Mouse (Mus musculus) myocyte (in vitro differentiated cells): ENCODE data around the gene Msi2. TPM values are rescaled to one million over a fixed set of nuclear protein-coding genes. Genes with fewer than 3 reads are reported as not detected.

ENCODE experiments used
- H3K27me3 ChIP-seq: one replicate; pipeline ENCODE4 v1.6.1; 2011; ENCODE audit not compliant: control insufficient read depth, insufficient read depth, insufficient read length
- H3K36me3 ChIP-seq: one replicate; pipeline ENCODE4 v1.6.1; 2011; ENCODE audit not compliant: control insufficient read depth, insufficient read depth
- H3K4me2 ChIP-seq: one replicate; pipeline ENCODE4 v1.6.1; 2011; ENCODE audit warnings: low read depth, control low read depth
- H3K4me3 ChIP-seq: one replicate; pipeline ENCODE4 v1.5.1; 2011; ENCODE audit warnings: mild to moderate bottlenecking, control low read depth, moderate library complexity
- H3K79me2 ChIP-seq: one replicate; pipeline ENCODE4 v1.6.1; 2011; ENCODE audit not compliant: control insufficient read depth, insufficient read depth
- H3ac ChIP-seq: one replicate; pipeline ENCODE4 v1.6.1; 2011; ENCODE audit not compliant: control insufficient read depth, insufficient read length
- CEBPB ChIP-seq: IDR thresholded peaks from 2 replicates; pipeline ENCODE4 v1.6.1; 2011; ENCODE audit warnings: mild to moderate bottlenecking, moderate library complexity; ENCODE audit not compliant: poor library complexity, insufficient read depth, severe bottlenecking
- E2F4 ChIP-seq: IDR thresholded peaks from one replicate; pipeline ENCODE4 v1.6.1; 2011; ENCODE audit warnings: mild to moderate bottlenecking, control low read depth, moderate library complexity; ENCODE audit not compliant: insufficient read depth
- MAX ChIP-seq: IDR thresholded peaks from one replicate; pipeline ENCODE4 v1.6.1; 2011; ENCODE audit warnings: low read depth, mild to moderate bottlenecking, control low read depth
- MYOD1 ChIP-seq, 3 experiments: IDR thresholded peaks; one replicate each; pipeline ENCODE4 v1.6.1; 2011; ENCODE audit warnings: control low read depth in 2 of 3, low read depth in 2 of 3, mild to moderate bottlenecking in 2 of 3, moderate library complexity in 1 of 3; ENCODE audit not compliant: insufficient read length in 2 of 3, control insufficient read depth in 1 of 3
- MYOG ChIP-seq, 3 experiments: IDR thresholded peaks; one replicate each; pipeline ENCODE4 v1.6.1; 2011; ENCODE audit warnings: control low read depth in 2 of 3, low read depth in 2 of 3, mild to moderate bottlenecking in 2 of 3; ENCODE audit not compliant: insufficient read length in 2 of 3, control insufficient read depth in 1 of 3, insufficient read depth in 1 of 3
- POLR2A ChIP-seq: IDR thresholded peaks from one replicate; pipeline ENCODE4 v1.6.1; 2011; ENCODE audit warnings: low read depth, mild to moderate bottlenecking, control low read depth, moderate library complexity; ENCODE audit not compliant: insufficient read length
- POLR2AphosphoS2 ChIP-seq: IDR thresholded peaks from one replicate; pipeline ENCODE4 v1.6.1; 2011; ENCODE audit warnings: low read depth, control low read depth; ENCODE audit not compliant: insufficient read length
- REST ChIP-seq: IDR thresholded peaks from one replicate; pipeline ENCODE4 v1.6.1; 2011; ENCODE audit warnings: mild to moderate bottlenecking, control low read depth, moderate library complexity; ENCODE audit not compliant: insufficient read depth, insufficient read length
- SRF ChIP-seq: IDR thresholded peaks from one replicate; pipeline ENCODE4 v1.6.1; 2011; ENCODE audit warnings: low read depth; ENCODE audit not compliant: control insufficient read depth, insufficient read length
- TCF12 ChIP-seq: IDR thresholded peaks from one replicate; pipeline ENCODE4 v1.6.1; 2011; ENCODE audit warnings: mild to moderate bottlenecking, control low read depth; ENCODE audit not compliant: poor library complexity, insufficient read depth, severe bottlenecking
- TCF3 ChIP-seq: IDR thresholded peaks from one replicate; pipeline ENCODE4 v1.6.1; 2011; ENCODE audit warnings: low read depth, control low read depth; ENCODE audit not compliant: insufficient read length
- USF1 ChIP-seq: IDR thresholded peaks from one replicate; pipeline ENCODE4 v1.6.1; 2011; ENCODE audit warnings: low read depth, mild to moderate bottlenecking, control low read depth, moderate library complexity
- polyA plus RNA-seq: library from polyadenylated mRNA; unstranded; fragments of >200 nt; fragmentation: generic; extraction: Trizol; gene quantifications from one replicate; pipeline ENCODE4 v1.2.1, GENCODE M21; 2012; ENCODE audit warnings: missing spikeins

Msi2 gene
- polyA plus RNA-seq, 1 experiment, result 37.9 TPM

DNA sequence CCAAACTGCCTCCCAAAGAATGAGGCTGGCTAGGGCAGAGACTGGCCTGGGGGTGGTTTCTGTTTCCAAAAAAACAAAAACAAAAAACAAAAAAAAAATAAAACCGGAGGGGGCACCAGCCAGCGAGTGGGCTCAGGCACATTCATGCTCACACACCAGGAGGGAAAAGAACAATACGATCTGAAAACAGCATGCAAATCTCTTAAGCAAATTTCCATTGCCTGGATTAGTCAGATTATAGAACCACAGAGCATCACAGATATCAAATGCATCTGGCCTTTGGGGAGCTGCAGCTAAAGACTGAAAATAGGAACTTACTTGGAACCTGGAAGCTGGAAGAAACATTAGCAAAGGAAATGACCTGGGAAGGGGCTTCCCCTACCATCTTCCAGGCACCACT lies 370.3 kb downstream of the Msi2 start:
- Histone ChIP-seq H3K4me2 (no peak overlapping the region), H3K79me2 (no peaks in the 10 kb centered on the region), H3ac (no peak overlapping the region), H3K27me3 (no peaks in the 10 kb centered on the region), H3K36me3 (peaks cover 9% of the 10 kb centered on the region), H3K4me3 (no peak overlapping the region)
- TF ChIP-seq REST (no peak), MYOG (IDR thresholded peaks at IDR 0.05; ENCODE audit: control insufficient read depth in 1 of 3, insufficient read depth in 1 of 3, insufficient read length in 2 of 3, low read depth in 2 of 3) (no peak), TCF3 (no peak), E2F4 (no peak), CEBPB (no peak)

GRCm38 (mm10) chr11:88346066-88346465 lies 372.2 kb downstream of the Msi2 start:
- Histone ChIP-seq H3K36me3 (peaks cover 13% of the 10 kb centered on the region), H3K27me3 (no peaks in the 10 kb centered on the region), H3ac (no peak overlapping the region), H3K4me3 (no peak overlapping the region), H3K79me2 (no peaks in the 10 kb centered on the region), H3K4me2 (no peak overlapping the region)
- TF ChIP-seq REST (no peak), MAX (no peak), USF1 (no peak)

DNA sequence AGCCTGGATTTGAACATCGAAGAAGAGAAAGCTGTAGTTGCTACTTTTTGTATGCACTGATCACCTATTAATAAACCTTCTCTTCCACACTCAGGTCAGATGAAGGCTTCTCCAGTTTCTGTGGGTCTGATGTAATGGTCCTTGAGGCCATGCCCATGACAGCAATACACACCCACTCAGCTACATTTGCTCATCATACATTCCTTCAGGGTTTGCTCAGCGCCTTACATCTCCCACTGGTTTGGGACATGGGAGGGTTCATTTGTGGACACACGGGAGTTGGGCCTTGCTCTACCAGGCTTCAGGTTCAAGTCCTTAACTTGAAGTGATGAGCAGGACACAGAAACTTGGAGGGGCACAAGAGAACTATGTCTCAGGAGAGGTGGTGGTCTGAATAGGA lies 380.4 kb downstream of the Msi2 start:
- no peaks in the 10 kb centered on the region for H3K27me3 ChIP-seq
- H3K36me3 ChIP-seq, result peaks cover 6% of the 10 kb centered on the region
- H3K4me2 ChIP-seq, result no peak overlapping the region
- no peak overlapping the region for H3ac ChIP-seq
- no peak overlapping the region for H3K4me3 ChIP-seq
- TF ChIP-seq REST (no peak), TCF3 (no peak), CEBPB (no peak), SRF (no peak), POLR2AphosphoS2 (no peak), TCF12 (no peak), USF1 (no peak), MYOG (IDR thresholded peaks at IDR 0.05; ENCODE audit: control insufficient read depth in 1 of 3, insufficient read depth in 1 of 3, insufficient read length in 2 of 3, low read depth in 2 of 3) (no peak), POLR2A (no peak), E2F4 (no peak)
- no peaks in the 10 kb centered on the region for H3K79me2 ChIP-seq

DNA sequence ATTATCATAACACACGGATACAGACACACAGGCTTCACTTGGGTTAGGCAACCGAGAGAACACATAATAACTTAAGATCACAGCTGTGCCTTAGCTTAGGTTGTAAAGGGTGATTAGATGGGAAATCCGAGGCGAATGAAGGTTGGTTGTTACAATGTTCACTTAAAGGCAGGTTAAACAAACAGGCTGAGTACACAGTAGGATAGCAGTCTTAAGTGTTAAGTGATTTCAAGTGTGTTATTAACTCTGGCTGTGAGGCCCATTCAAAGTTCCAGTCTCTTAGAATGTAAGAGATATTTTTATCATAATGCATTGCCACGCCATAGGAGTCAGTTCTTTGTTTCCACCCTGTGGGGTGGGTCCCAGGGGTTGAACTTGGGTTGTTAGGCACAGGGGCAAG lies 383.4 kb downstream of the Msi2 start:
- no peaks in the 10 kb centered on the region for H3K36me3 ChIP-seq
- H3ac ChIP-seq, result no peak overlapping the region
- no peak overlapping the region for H3K4me3 ChIP-seq
- no peak overlapping the region for H3K4me2 ChIP-seq
- H3K27me3 ChIP-seq, result no peaks in the 10 kb centered on the region
- TF ChIP-seq MYOD1 (IDR thresholded peaks at IDR 0.05; ENCODE audit: control insufficient read depth in 1 of 3, insufficient read length in 2 of 3, low read depth in 2 of 3) (no peak), TCF3 (no peak), MYOG (IDR thresholded peaks at IDR 0.05; ENCODE audit: control insufficient read depth in 1 of 3, insufficient read depth in 1 of 3, insufficient read length in 2 of 3, low read depth in 2 of 3) (no peak), REST (no peak), MAX (no peak), POLR2A (no peak), USF1 (no peak), SRF (no peak), TCF12 (no peak)
- no peaks in the 10 kb centered on the region for H3K79me2 ChIP-seq

GRCm38 (mm10) chr11:88332309-88332934 lies 385.9 kb downstream of the Msi2 start:
- H3K4me3 ChIP-seq, result no peak overlapping the region
- TF ChIP-seq POLR2AphosphoS2 (no peak), MAX (no peak), TCF12 (no peak), USF1 (no peak), MYOD1 (IDR thresholded peaks at IDR 0.05; ENCODE audit: control insufficient read depth in 1 of 3, insufficient read length in 2 of 3, low read depth in 2 of 3) (no peak), TCF3 (no peak), CEBPB (no peak), E2F4 (no peak), SRF (no peak), MYOG (IDR thresholded peaks at IDR 0.05; ENCODE audit: control insufficient read depth in 1 of 3, insufficient read depth in 1 of 3, insufficient read length in 2 of 3, low read depth in 2 of 3) (no peak), REST (no peak), POLR2A (no peak)
- H3K4me2 ChIP-seq, result no peak overlapping the region
- no peaks in the 10 kb centered on the region for H3K27me3 ChIP-seq
- no peaks in the 10 kb centered on the region for H3K79me2 ChIP-seq
- H3ac ChIP-seq, result no peak overlapping the region
- no peaks in the 10 kb centered on the region for H3K36me3 ChIP-seq
